Mouse (Mus musculus) megakaryocyte, embryonic 14.5 days (primary cell): Measurements from ENCODE around the gene Ift140. TPM values are rescaled to one million over a fixed set of nuclear protein-coding genes. Genes with fewer than 3 reads are reported as not detected.
A peak's percentile ranks its signal among the peaks of the same experiment; 100 is the strongest.

Experiments used
- H3K27me3 ChIP-seq: replicated peaks from 2 replicates; pipeline ENCODE3; 2012; ENCODE audit warnings: inconsistent platforms
- H3K36me3 ChIP-seq: replicated peaks from 2 replicates; pipeline ENCODE3; 2012; ENCODE audit warnings: low read length, inconsistent platforms, mixed read lengths
- H3K4me1 ChIP-seq: 2 replicates; pipeline ENCODE4 v1.6.1; 2012; ENCODE audit warnings: inconsistent platforms
- H3K4me3 ChIP-seq: replicated peaks from 2 replicates; pipeline ENCODE3; 2012; ENCODE audit warnings: moderate library complexity, mild to moderate bottlenecking, inconsistent platforms
- H3K9me3 ChIP-seq: 2 replicates; pipeline ENCODE4 v1.6.1; 2012; ENCODE audit warnings: inconsistent platforms
- FLI1 ChIP-seq: IDR thresholded peaks from 2 replicates; pipeline ENCODE4 v1.6.1; 2012; ENCODE audit warnings: low read length, inconsistent platforms, mixed read lengths
- GATA1 ChIP-seq: IDR thresholded peaks from 3 replicates; pipeline ENCODE4 v1.6.1; 2012; ENCODE audit warnings: mixed read lengths, low read length, inconsistent platforms, borderline replicate concordance
- polyA plus RNA-seq: library from polyadenylated mRNA; stranded (reverse); fragments of >175 nt; gene quantifications from 2 replicates; pipeline ENCODE4 v1.2.3, GENCODE M21; 2012; ENCODE audit warnings: low replicate concordance; ENCODE audit not compliant: insufficient read depth

Gene Ift140
- polyA plus RNA-seq, 1 experiment: 7.4 TPM

DNA sequence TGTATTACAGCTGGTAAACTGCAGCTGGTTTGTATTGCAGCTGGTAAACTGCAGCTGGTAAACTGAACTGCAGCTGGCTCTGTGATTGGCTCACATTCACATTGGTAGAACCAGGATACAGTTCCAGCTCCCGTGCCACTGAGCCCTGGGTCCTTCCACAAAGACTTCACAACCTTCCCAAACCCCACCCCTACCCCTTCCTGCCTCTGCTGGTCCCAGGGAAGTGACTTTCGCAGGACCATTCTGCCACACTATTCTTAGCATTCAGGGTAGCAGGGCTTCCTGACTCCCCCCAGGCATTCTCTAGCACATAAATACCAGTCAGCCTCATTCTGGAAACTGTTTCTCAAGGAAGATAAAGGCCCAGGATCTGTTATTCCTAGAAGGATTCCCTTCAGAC lies 52.8 kb downstream of the Ift140 start:
- Histone ChIP-seq H3K27me3 (no peaks in the 10 kb centered on the region), H3K9me3 (no peaks in the 10 kb centered on the region), H3K36me3 (peaks cover 54% of the 10 kb centered on the region), H3K4me3 (peak overlapping the region; percentile 13), H3K4me1 (peaks cover 74% of the 10 kb centered on the region)
- TF ChIP-seq GATA1 (no peak), FLI1 (no peak)

DNA sequence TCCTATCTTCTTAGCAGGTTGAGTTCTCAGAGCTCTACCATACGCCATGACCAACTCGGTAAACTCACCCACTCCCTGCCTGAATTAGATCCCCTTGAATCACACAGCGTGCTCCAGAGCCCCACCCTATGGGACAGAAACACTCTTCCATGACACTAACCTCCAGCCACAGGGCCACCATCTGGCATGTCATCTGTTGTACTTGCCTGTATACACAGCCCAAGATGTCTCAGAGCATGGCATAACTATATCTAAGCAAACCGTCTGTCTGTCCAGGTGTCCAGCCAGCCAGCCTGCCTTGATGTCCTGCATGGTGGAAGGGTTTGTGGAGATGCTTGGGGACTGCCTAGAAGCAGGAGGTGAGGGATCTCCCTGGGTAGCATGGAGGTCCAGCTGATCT lies 61.0 kb downstream of the Ift140 start:
- TF ChIP-seq GATA1 (no peak), FLI1 (no peak)
- H3K9me3 ChIP-seq: no peaks in the 10 kb centered on the region
- H3K27me3 ChIP-seq: no peaks in the 10 kb centered on the region
- no peak overlapping the region for H3K4me3 ChIP-seq
- peaks cover 33% of the 10 kb centered on the region for H3K36me3 ChIP-seq
- H3K4me1 ChIP-seq: peaks cover 28% of the 10 kb centered on the region

DNA sequence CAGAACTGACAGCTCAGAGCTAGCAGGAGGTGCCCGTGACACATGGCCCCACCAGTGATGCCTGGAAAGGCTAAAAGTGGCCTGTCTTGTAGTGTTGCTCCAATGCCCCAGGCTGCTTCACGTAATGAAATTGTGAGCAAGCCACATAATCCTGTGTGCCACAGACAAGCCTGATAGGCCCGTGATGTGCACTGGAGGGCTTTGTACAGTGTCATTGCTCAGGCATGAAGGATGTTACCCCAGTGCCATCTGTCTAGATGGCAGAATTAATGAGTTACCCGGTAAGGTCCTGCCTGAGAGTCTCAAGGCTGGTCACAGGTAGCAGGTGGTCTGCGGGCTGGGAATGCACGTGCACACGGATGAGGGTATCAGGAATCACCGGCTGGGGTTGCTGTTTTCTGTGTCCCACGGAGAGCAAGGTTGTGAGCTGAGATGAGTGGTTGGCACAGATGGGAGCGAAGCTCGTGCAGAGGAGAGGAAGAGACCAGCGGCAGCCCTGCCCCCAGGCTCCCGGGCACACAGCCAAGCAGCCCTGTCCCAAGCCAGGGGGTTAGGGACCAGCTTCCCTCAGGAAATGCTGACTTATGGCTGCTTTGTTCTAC lies 62.0 kb downstream of the Ift140 start:
- no peak overlapping the region for H3K4me3 ChIP-seq
- H3K36me3 ChIP-seq: peaks cover 29% of the 10 kb centered on the region
- TF ChIP-seq FLI1 (no peak), GATA1 (no peak)

DNA sequence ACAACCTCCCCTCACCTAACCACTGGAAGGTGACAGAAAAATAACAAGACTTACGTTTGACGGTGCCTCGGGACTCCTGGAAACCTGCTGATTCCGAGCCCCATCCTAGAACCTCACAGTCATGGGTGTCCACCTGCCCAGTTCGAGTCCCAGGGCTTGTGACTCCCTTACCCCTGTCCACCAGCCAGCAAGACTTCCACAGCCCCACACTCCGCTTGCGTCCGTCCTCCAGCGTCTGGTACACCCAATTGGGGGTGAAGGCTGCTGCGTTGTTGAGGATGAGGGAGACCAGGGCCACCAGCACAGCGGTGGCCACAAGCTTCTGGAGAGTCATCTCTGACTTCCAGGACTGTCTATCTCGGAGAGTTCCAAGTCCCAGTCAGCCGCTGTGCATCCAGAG lies 64.3 kb downstream of the Ift140 start:
- H3K4me1 ChIP-seq: peaks cover 36% of the 10 kb centered on the region
- no peaks in the 10 kb centered on the region for H3K27me3 ChIP-seq
- TF ChIP-seq FLI1 (no peak), GATA1 (no peak)
- no peak overlapping the region for H3K4me3 ChIP-seq
- H3K36me3 ChIP-seq: peaks cover 24% of the 10 kb centered on the region
- no peaks in the 10 kb centered on the region for H3K9me3 ChIP-seq

More for the DNA sequence above, 62.0 kb downstream of the Ift140 start:
- Histone ChIP-seq H3K9me3 (no peaks in the 10 kb centered on the region), H3K4me1 (peaks cover 29% of the 10 kb centered on the region), H3K27me3 (no peaks in the 10 kb centered on the region)

DNA sequence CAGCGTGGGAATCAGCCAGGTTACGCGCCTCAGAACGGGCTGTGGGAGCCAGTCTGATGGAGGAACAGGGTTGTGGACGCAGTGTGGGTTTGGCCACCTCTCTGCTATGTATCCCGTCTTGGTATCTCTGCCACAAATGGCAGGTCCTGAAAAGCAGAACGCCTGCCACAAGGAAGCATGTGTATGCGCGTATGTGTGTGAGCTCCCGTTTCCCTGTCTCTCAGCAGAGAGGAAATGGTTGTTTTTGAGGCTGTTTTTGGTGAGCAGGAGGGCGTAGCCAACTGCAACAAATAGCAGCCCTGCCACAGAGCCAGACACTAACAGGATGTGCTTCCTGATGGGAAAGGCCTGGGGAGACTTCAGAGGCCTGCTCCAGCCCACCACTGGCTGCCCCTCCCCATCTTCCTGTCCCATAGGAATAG lies 65.1 kb downstream of the Ift140 start:
- H3K36me3 ChIP-seq: peaks cover 24% of the 10 kb centered on the region
- H3K4me3 ChIP-seq: no peak overlapping the region
- TF ChIP-seq FLI1 (no peak), GATA1 (no peak)
- peaks cover 36% of the 10 kb centered on the region for H3K4me1 ChIP-seq
- H3K27me3 ChIP-seq: no peaks in the 10 kb centered on the region
- H3K9me3 ChIP-seq: no peaks in the 10 kb centered on the region

DNA sequence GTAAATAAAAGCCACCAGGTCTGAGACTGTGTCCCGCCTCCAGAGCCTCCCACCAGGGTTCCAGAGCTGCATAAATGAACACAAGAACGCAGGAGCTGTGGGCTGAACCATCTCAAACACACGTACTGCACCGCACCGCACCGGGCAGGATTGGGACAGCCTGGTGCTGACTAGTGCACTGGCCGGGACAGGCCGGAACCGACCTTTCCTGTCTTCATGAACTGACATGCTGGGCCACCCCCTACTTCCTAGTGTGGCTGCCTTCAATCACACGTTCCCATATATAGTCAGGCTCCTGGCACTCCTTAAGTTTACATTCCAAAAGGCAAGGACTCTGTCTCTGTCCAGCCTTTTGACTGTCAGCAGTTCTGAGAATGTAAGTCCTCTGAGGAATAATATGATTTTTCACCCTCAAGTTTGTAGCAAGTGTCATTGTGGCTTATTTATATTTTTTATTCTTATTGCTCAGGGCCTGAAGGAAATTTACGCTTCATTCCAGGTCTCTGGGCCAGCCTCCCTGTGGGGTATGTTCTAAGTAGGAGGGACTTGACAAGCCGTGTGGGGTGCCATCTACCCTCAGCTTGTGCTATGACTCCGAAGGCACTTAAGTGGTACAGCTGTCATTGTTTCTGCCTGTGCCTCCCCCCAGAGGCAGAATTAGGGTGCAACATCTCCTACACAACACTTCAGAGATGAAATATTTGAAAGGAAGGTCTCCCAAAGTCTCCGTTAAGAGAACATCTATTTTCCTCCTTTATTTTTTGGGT lies 66.4 kb downstream of the Ift140 start:
- Histone ChIP-seq H3K27me3 (no peaks in the 10 kb centered on the region), H3K36me3 (peaks cover 26% of the 10 kb centered on the region), H3K9me3 (no peaks in the 10 kb centered on the region), H3K4me1 (peaks cover 36% of the 10 kb centered on the region), H3K4me3 (peak overlapping the region; percentile 4)
- TF ChIP-seq FLI1: no peak
- no peak for TF ChIP-seq GATA1

DNA sequence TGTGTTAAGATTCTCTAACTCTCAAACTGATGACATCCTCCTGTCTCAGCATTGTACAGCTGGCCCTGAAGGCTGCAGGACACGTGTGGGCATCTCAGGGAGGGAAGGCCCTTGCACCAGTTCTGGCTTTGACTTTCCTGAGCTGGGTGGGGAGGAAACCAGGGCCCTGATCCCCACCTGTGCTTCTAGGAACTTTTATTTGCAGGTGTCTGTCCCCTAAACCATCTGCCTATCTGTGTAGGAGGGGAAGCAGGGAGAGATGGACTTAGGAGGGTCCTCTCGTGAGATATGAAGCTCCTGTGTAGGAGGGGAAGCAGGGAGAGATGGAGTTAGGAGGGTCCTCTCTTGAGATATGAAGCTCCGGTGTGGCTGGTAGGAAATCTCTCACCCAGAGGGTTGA lies 67.0 kb downstream of the Ift140 start:
- TF ChIP-seq GATA1 (no peak), FLI1 (no peak)
- Histone ChIP-seq H3K4me1 (peaks cover 32% of the 10 kb centered on the region), H3K36me3 (peaks cover 32% of the 10 kb centered on the region)

DNA sequence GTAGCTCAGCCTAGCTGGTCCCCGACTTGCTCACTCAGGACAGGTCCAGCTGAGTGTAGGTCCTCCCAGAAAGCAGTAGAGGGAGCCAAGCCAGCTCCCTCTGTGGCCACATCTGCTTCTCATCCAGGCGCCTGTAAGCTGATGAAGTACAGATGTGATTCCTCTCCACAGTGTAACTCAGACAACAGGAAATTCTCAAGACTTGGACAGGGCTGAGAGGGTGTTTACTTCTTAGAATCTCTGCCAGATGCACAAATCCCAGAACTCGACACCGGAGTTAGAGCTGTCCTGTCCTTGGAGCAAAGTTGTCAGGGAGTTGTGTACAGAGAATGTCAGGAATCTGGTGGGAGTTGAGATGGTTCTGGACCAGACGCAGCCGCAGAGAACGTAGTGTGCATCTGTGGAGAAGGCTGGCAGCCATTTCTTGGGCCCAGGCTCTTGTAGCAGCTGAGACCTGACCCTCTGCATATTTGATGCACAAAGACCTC lies 67.6 kb downstream of the Ift140 start, which contains the start of gene Tmem204:
Gene Tmem204 (minus strand): TSS at position 148 of the 488 bp plus-strand sequence.
- H3K36me3 ChIP-seq: peaks cover 38% of the 10 kb centered on the region
- H3K27me3 ChIP-seq: no peaks in the 10 kb centered on the region
- H3K4me1 ChIP-seq: peaks cover 26% of the 10 kb centered on the region
- H3K4me3 ChIP-seq: no peak within 1 kb of the TSS
- TF ChIP-seq GATA1: no peak
- no peak for TF ChIP-seq FLI1
- no peaks in the 10 kb centered on the region for H3K9me3 ChIP-seq

More for the DNA sequence above, 67.0 kb downstream of the Ift140 start:
- Histone ChIP-seq H3K9me3 (no peaks in the 10 kb centered on the region), H3K4me3 (no peak overlapping the region), H3K27me3 (no peaks in the 10 kb centered on the region)

DNA sequence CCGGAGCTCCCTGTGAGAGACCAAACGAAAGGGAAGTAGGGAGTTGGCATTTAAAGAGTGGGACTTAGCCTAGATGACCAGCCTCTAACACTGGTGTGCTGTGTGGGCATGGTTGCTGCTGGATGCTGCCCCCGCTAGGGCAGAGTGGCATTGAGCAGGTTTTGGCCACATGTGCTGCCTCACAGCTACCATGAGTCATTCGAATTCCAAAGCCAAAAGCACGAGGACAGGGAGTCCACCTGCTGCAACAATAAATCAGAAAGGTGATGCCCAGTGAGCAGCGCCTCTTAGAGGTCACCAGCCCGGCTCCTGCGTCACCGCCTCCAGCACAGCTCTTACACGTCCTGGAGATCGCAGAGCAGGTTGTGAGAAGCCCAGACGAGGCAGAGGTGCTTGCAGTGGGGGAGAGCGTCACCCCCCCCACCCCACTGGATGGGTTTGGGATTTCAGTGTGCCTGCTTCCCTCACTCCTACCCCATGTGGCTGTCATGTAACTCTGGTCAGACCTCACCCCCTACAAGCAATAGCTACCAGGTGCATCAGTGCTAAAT lies 69.0 kb downstream of the Ift140 start:
- Histone ChIP-seq H3K4me1 (peaks cover 26% of the 10 kb centered on the region), H3K9me3 (no peaks in the 10 kb centered on the region), H3K36me3 (peaks cover 43% of the 10 kb centered on the region), H3K27me3 (no peaks in the 10 kb centered on the region), H3K4me3 (no peak overlapping the region)
- no peak for TF ChIP-seq GATA1
- TF ChIP-seq FLI1: no peak

DNA sequence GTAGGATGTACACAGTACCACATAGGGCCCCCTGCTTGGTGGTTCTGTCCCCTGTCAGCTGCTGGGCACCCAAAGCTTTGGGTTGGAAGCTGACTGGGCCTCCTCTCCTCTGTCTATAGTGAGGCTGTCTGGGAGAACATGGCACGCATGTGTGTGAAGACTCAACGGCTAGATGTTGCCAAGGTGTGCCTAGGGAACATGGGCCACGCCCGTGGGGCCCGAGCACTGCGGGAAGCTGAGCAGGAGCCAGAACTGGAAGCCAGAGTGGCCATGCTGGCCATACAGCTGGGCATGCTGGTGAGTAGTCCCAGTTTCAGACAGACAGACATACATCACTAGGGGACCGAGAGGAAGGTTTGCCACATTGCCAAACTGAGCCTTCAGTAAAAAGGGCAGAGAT lies 70.8 kb downstream of the Ift140 start:
- H3K27me3 ChIP-seq: no peaks in the 10 kb centered on the region
- peaks cover 13% of the 10 kb centered on the region for H3K4me1 ChIP-seq
- H3K4me3 ChIP-seq: no peak overlapping the region
- no peak for TF ChIP-seq GATA1
- TF ChIP-seq FLI1: no peak
- peaks cover 44% of the 10 kb centered on the region for H3K36me3 ChIP-seq
- H3K9me3 ChIP-seq: no peaks in the 10 kb centered on the region
